In genomic region chr1:74099001-74099435, GRCm38 (mm10) we compare ENCODE assay signal across 8 mouse cellular contexts. TPM values are rescaled to one million over a fixed set of nuclear protein-coding genes. Genes with fewer than 3 reads are reported as not detected.
DNase-seq lines count a peak whose midpoint lies in the region; ATAC-seq and TF ChIP-seq lines count a peak whose summit lies in the region.

No protein-coding gene starts in this region.

- H3K9me3 ChIP-seq in intestine, postnatal 0 days (ENCODE audit: control insufficient read depth): no peaks in the 10 kb centered on the region
- no peaks in the 10 kb centered on the region for H3K9me3 ChIP-seq in midbrain, embryonic 15.5 days

- no peak for ATAC-seq in intestine, postnatal 0 days
- ATAC-seq in midbrain, embryonic 15.5 days (replicated peaks): peak; percentile 38

- peaks cover 50% of the 10 kb centered on the region for H3K27me3 ChIP-seq in intestine, postnatal 0 days (replicated peaks; ENCODE audit: control insufficient read depth, insufficient read depth, low read length)
- H3K27me3 ChIP-seq in midbrain, embryonic 15.5 days (replicated peaks): peaks cover 9% of the 10 kb centered on the region; the same call in 1 of the 2 replicates

- no peak for TF ChIP-seq CTCF in intestine, postnatal 0 days (IDR thresholded peaks at IDR 0.05; ENCODE audit: low read depth)

- H3K4me3 ChIP-seq in intestine, postnatal 0 days (ENCODE audit: low read depth, low read length): peak overlapping the region; percentile 42
- peak overlapping the region; percentile 64 for H3K4me3 ChIP-seq in midbrain, embryonic 15.5 days

- peak overlapping the region; percentile 26; the same call in 1 of the 2 replicates for H3K9ac ChIP-seq in intestine, postnatal 0 days (ENCODE audit: low read depth, low read length)
- peak overlapping the region; percentile 59 for H3K9ac ChIP-seq in midbrain, embryonic 15.5 days

- peak overlapping the region; percentile 74 for H3K4me2 ChIP-seq in intestine, postnatal 0 days (replicated peaks; ENCODE audit: low read depth)
- H3K4me2 ChIP-seq in midbrain, embryonic 15.5 days: peak overlapping the region; percentile 97

- 6% methylated on average over 12 of the region's 14 CpGs for WGBS in intestine, postnatal 0 days
- WGBS in midbrain, embryonic 15.5 days: 2% methylated on average over 13 of the region's 14 CpGs

- H3K36me3 ChIP-seq in intestine, postnatal 0 days (ENCODE audit: control insufficient read depth, insufficient read depth): no peaks in the 10 kb centered on the region
- no peaks in the 10 kb centered on the region for H3K36me3 ChIP-seq in midbrain, embryonic 15.5 days (replicated peaks)

- DNase-seq in cerebellum, postnatal 14 days: peak; percentile 56 to 74
- no peak for DNase-seq in cerebellum, adult 11-12 months
- peak; percentile 34 for DNase-seq in right cerebral cortex, postnatal 14 days
- no peak for DNase-seq in right cerebral cortex, adult 18-20 months
- no peak for DNase-seq in left cerebral cortex, postnatal 25 days (ENCODE audit: low spot score in 2 of 2)
- no peak for DNase-seq in spleen, adult 18-20 months

- intact Hi-C loops in left cerebral cortex, postnatal 25 days (cut with DNase I): no loop called here

- no peak overlapping the region for H3K27ac ChIP-seq in intestine, postnatal 0 days (ENCODE audit: low read depth, low read length)
- H3K27ac ChIP-seq in midbrain, embryonic 15.5 days: peak overlapping the region; percentile 70

- H3K4me1 ChIP-seq in intestine, postnatal 0 days (replicated peaks; ENCODE audit: control insufficient read depth, insufficient read depth, low read length): peaks cover 7% of the 10 kb centered on the region; the same call in 1 of the 2 replicates
- peaks cover 36% of the 10 kb centered on the region for H3K4me1 ChIP-seq in midbrain, embryonic 15.5 days

RNA-seq across cellular contexts. Expression of gene Tns1, which starts 25.2 kb away (rescaled TPM):
- polyA plus RNA-seq in intestine, postnatal 0 days (2015; fragmentation: Nextera tagmentation; extraction: Ambion mirVana): 20.0 and 21.5 TPM in 2 replicates
- polyA plus RNA-seq in midbrain, embryonic 15.5 days (2015; fragmentation: Nextera tagmentation; extraction: Ambion mirVana): 12.5 and 15.2 TPM in 2 replicates
- 10 to 100 TPM; 35.1 to 40.3 TPM for total RNA-seq in left cerebral cortex, postnatal 25 days (2021)

RNA-seq across cellular contexts. Expression of gene Rufy4, which starts 26.3 kb away (rescaled TPM):
- 0.10 TPM in 1 of 2 replicates, not detected in the other for polyA plus RNA-seq in intestine, postnatal 0 days (2015; fragmentation: Nextera tagmentation; extraction: Ambion mirVana)
- polyA plus RNA-seq in midbrain, embryonic 15.5 days (2015; fragmentation: Nextera tagmentation; extraction: Ambion mirVana): 0.15 and 0.25 TPM in 2 replicates
- total RNA-seq in left cerebral cortex, postnatal 25 days (2021): not detected

RNA-seq across cellular contexts. Expression of gene Cxcr2, which starts 54.8 kb away (rescaled TPM):
- 0.07 TPM in 2 replicates for polyA plus RNA-seq in intestine, postnatal 0 days (2015; fragmentation: Nextera tagmentation; extraction: Ambion mirVana)
- 0.05 TPM in 2 replicates for polyA plus RNA-seq in midbrain, embryonic 15.5 days (2015; fragmentation: Nextera tagmentation; extraction: Ambion mirVana)
- not detected for total RNA-seq in left cerebral cortex, postnatal 25 days (2021)

Comparison
In these comparisons a context has a peak if more than half of its experiments do, and no peak if none do; other contexts are left out.
1. DNase-seq: peak in cerebellum, postnatal 14 days (2 of 2) and right cerebral cortex, postnatal 14 days (single experiment); none in cerebellum, adult 11-12 months (single experiment), right cerebral cortex, adult 18-20 months (single experiment), left cerebral cortex, postnatal 25 days (0 of 2) and spleen, adult 18-20 months (0 of 2).